31 mouse cellular contexts compared by ENCODE assay signal in genomic region chr15:7683235-7683974, GRCm38 (mm10).
DNase-seq lines count a peak whose midpoint lies in the region; ATAC-seq and TF ChIP-seq lines count a peak whose summit lies in the region.
"Had no signal": no experiment of that assay in that cellular context is flagged by ENCODE, and none has a peak within 500 bp of the region (broad histone marks: within the 10 kb centered on the region; RNA-seq: fewer than 3 reads in every experiment).

No protein-coding gene starts in this region.

- WGBS in heart, adult 2 months = 64% methylated on average over 8 of the region's 8 CpGs
- 36% methylated on average over 8 of the region's 8 CpGs for WGBS in kidney, postnatal 0 days
- 43% methylated on average over 8 of the region's 8 CpGs for WGBS in embryonic facial prominence, embryonic 10.5 days

- H3K9ac ChIP-seq in heart, adult 2 months (ENCODE audit: low read depth, low read length) = no peak overlapping the region
- H3K9ac ChIP-seq in kidney, postnatal 0 days (ENCODE audit: low read depth, low read length) = no peak overlapping the region
- H3K9ac ChIP-seq: embryonic facial prominence, embryonic 12.5 days; hindbrain, embryonic 13.5 days; liver, embryonic 12.5 days; liver, postnatal 0 days; neural tube, embryonic 12.5 days had no signal

- H3K27ac ChIP-seq in heart, adult 2 months = no peak overlapping the region
- H3K27ac ChIP-seq in kidney, postnatal 0 days = no peak overlapping the region
- no peak overlapping the region for H3K27ac ChIP-seq in embryonic facial prominence, embryonic 10.5 days (replicated peaks)
- H3K27ac ChIP-seq: embryonic facial prominence, embryonic 12.5 days; hindbrain, embryonic 13.5 days; layer of hippocampus, adult 2 months; left cerebral cortex, adult 2 months; liver, embryonic 12.5 days; neural tube, embryonic 12.5 days had no signal

- ATAC-seq in kidney, postnatal 0 days (replicated peaks; ENCODE audit: low FRiP score, low read depth) = peak; percentile 54; the same call in 1 of the 2 replicates
- ATAC-seq: activated CD4-positive, CD25-positive, alpha-beta regulatory T cell, adult 4 months; forebrain, embryonic 16.5 days; intestine, postnatal 0 days; liver, embryonic 12.5 days; liver, postnatal 0 days; midbrain, embryonic 16.5 days had no signal

- intact Hi-C loops in heart, adult 2 months (cut with DNase I) = no loop called here

- no peaks in the 10 kb centered on the region for H3K79me2 ChIP-seq in heart, adult 2 months (replicated peaks; ENCODE audit: control insufficient read depth, insufficient read depth, low read length)

- TF ChIP-seq CTCF in heart, adult 2 months (IDR thresholded peaks at IDR 0.05) = no peak
- no peak for TF ChIP-seq CTCF in kidney, postnatal 0 days (IDR thresholded peaks at IDR 0.05; ENCODE audit: low read depth)

- peak; percentile 45 for DNase-seq in heart, adult 11 months
- no peak for DNase-seq in heart, adult 2 months
- DNase-seq in kidney, postnatal 0 days (ENCODE audit: low spot score) = peak; percentile 22
- DNase-seq in kidney, postnatal 10 days = no peak
- DNase-seq in embryo, embryonic 10 days (ENCODE audit: low spot score) = peak; percentile 68
- DNase-seq in embryonic facial prominence, embryonic 10.5 days (ENCODE audit: low spot score) = peak; percentile 35
- DNase-seq in right cerebral cortex, postnatal 10 days (ENCODE audit: low spot score in 2 of 2) = no peak
- DNase-seq in right cerebral cortex, postnatal 36 days (ENCODE audit: low spot score in 2 of 2) = no peak
- DNase-seq: adrenal gland, adult 8-10 months; cerebellum, adult 8-10 months; cerebellum, postnatal 25 days; heart, postnatal 36 days; kidney, postnatal 14 days; liver, postnatal 0 days; lung, postnatal 10 days; right cerebral cortex, postnatal 25 days; spleen, adult 18-20 months; thymus, postnatal 14 days had no signal

- H3K36me3 ChIP-seq in heart, adult 2 months (ENCODE audit: control insufficient read depth, insufficient read depth, low read length) = no peaks in the 10 kb centered on the region
- no peaks in the 10 kb centered on the region for H3K36me3 ChIP-seq in kidney, postnatal 0 days (ENCODE audit: insufficient read depth, low read length)
- no peaks in the 10 kb centered on the region for H3K36me3 ChIP-seq in embryonic facial prominence, embryonic 10.5 days (replicated peaks)
- H3K36me3 ChIP-seq: embryonic facial prominence, embryonic 12.5 days; hindbrain, embryonic 13.5 days; liver, embryonic 12.5 days; neural tube, embryonic 12.5 days had no signal

- no peaks in the 10 kb centered on the region for H3K4me1 ChIP-seq in heart, adult 2 months (ENCODE audit: control insufficient read depth, insufficient read depth, low read length)
- H3K4me1 ChIP-seq in kidney, postnatal 0 days (replicated peaks; ENCODE audit: insufficient read depth, low read length) = no peaks in the 10 kb centered on the region
- H3K4me1 ChIP-seq in embryonic facial prominence, embryonic 10.5 days = peaks cover 10% of the 10 kb centered on the region
- H3K4me1 ChIP-seq: embryonic facial prominence, embryonic 12.5 days; hindbrain, embryonic 13.5 days; liver, embryonic 12.5 days; neural tube, embryonic 12.5 days had no signal

- no peak for TF ChIP-seq POLR2A in heart, adult 2 months (IDR thresholded peaks at IDR 0.05; ENCODE audit: insufficient read depth, low read depth, low read length)

- H3K9me3 ChIP-seq in kidney, postnatal 0 days (replicated peaks; ENCODE audit: low read length) = no peaks in the 10 kb centered on the region
- H3K9me3 ChIP-seq in embryonic facial prominence, embryonic 10.5 days = no peaks in the 10 kb centered on the region
- H3K9me3 ChIP-seq: embryonic facial prominence, embryonic 12.5 days; hindbrain, embryonic 13.5 days; liver, embryonic 12.5 days; neural tube, embryonic 12.5 days had no signal

- H3K27me3 ChIP-seq in heart, adult 2 months (ENCODE audit: control insufficient read depth, insufficient read depth, low read length) = no peaks in the 10 kb centered on the region
- no peaks in the 10 kb centered on the region for H3K27me3 ChIP-seq in kidney, postnatal 0 days (ENCODE audit: insufficient read depth, low read length)
- no peaks in the 10 kb centered on the region for H3K27me3 ChIP-seq in embryonic facial prominence, embryonic 10.5 days (replicated peaks; ENCODE audit: low read depth, poor library complexity, severe bottlenecking)
- H3K27me3 ChIP-seq: CH12.LX; embryonic facial prominence, embryonic 12.5 days; hindbrain, embryonic 13.5 days; liver, embryonic 12.5 days; neural tube, embryonic 12.5 days had no signal

- H3K4me2 ChIP-seq in kidney, postnatal 0 days (ENCODE audit: low read length) = no peak overlapping the region
- H3K4me2 ChIP-seq: embryonic facial prominence, embryonic 12.5 days; heart, embryonic 11.5 days; hindbrain, embryonic 13.5 days; liver, embryonic 12.5 days; midbrain, embryonic 11.5 days; neural tube, embryonic 12.5 days had no signal

- no peak for TF ChIP-seq EP300 in heart, adult 2 months (IDR thresholded peaks at IDR 0.05; ENCODE audit: insufficient read depth, low read depth, low read length)

- H3K4me3 ChIP-seq in heart, adult 2 months = no peak overlapping the region
- H3K4me3 ChIP-seq in kidney, postnatal 0 days (replicated peaks; ENCODE audit: low read depth, low read length) = no peak overlapping the region
- no peak overlapping the region for H3K4me3 ChIP-seq in embryonic facial prominence, embryonic 10.5 days
- H3K4me3 ChIP-seq: embryonic facial prominence, embryonic 12.5 days; hindbrain, embryonic 13.5 days; layer of hippocampus, adult 2 months; left cerebral cortex, adult 2 months; liver, embryonic 12.5 days; neural tube, embryonic 12.5 days had no signal

Comparison
In these comparisons a context has a peak if more than half of its experiments do, and no peak if none do; other contexts are left out.
1. DNase-seq: peak in heart, adult 11 months (single experiment), kidney, postnatal 0 days (single experiment), embryo, embryonic 10 days (single experiment) and embryonic facial prominence, embryonic 10.5 days (single experiment); none in heart, adult 2 months (0 of 2), kidney, postnatal 10 days (single experiment), right cerebral cortex, postnatal 10 days (0 of 2) and right cerebral cortex, postnatal 36 days (0 of 2).